Mouse (Mus musculus) liver, adult 2 months (tissue): ENCODE measurements at regions not wholly inside any gene's neighbourhood (a gene's known extent, or its start where the extent isn't known, plus 50 kb on each side); places are given as distances from the start of the nearest gene placed in this dataset.

Experiments
- DNase-seq: peaks from one replicate; pipeline ENCODE4 v3.0.0-alpha.2; 2011; ENCODE audit warnings: low read depth, low spot score; ENCODE audit errors: extremely low read depth
- H3K27ac ChIP-seq: fragments of 200-500 bp; replicated peaks from 2 replicates; pipeline ENCODE4 v1.5.1; 2012; ENCODE audit warnings: low read depth, mild to moderate bottlenecking, control low read depth, inconsistent platforms, low read length; ENCODE audit not compliant: insufficient read depth
- H3K27me3 ChIP-seq: fragments of 200-500 bp; 2 replicates; pipeline ENCODE4 v1.6.1; 2012; ENCODE audit warnings: mild to moderate bottlenecking, moderate library complexity, low read length, inconsistent platforms; ENCODE audit not compliant: control insufficient read depth, insufficient read depth
- H3K36me3 ChIP-seq: fragments of 200-500 bp; 2 replicates; pipeline ENCODE4 v1.6.1; 2012; ENCODE audit warnings: low read length, inconsistent platforms; ENCODE audit not compliant: control insufficient read depth, insufficient read depth
- H3K4me1 ChIP-seq: fragments of 200-500 bp; 2 replicates; pipeline ENCODE4 v1.6.1; 2011; ENCODE audit warnings: low read length; ENCODE audit not compliant: control insufficient read depth, insufficient read depth
- H3K4me3 ChIP-seq: fragments of 200-500 bp; 2 replicates; pipeline ENCODE4 v1.5.1; 2011; ENCODE audit warnings: low read depth, mild to moderate bottlenecking, control low read depth, low read length, moderate library complexity; ENCODE audit not compliant: insufficient read depth
- H3K79me2 ChIP-seq: fragments of 200-500 bp; 2 replicates; pipeline ENCODE4 v1.6.1; 2012; ENCODE audit warnings: inconsistent platforms, mild to moderate bottlenecking, low read length, moderate library complexity; ENCODE audit not compliant: control insufficient read depth, insufficient read depth
- H3K9ac ChIP-seq: fragments of 200-500 bp; 2 replicates; pipeline ENCODE4 v1.6.1; 2012; ENCODE audit warnings: low read depth, mild to moderate bottlenecking, control low read depth, inconsistent platforms, low read length
- CTCF ChIP-seq: fragments of 200-500 bp; IDR thresholded peaks from 2 replicates; pipeline ENCODE4 v1.5.1; 2011; ENCODE audit warnings: low read depth, low read length, control low read depth
- POLR2A ChIP-seq: fragments of 200-500 bp; IDR thresholded peaks from 2 replicates; pipeline ENCODE4 v1.6.1; 2011; ENCODE audit warnings: low read length, control low read depth; ENCODE audit not compliant: insufficient read depth; ENCODE audit errors: extremely low read depth
- WGBS: fragments of 180-500 bp; shearing (Covaris S2); methylation state at CpG from one replicate; pipeline ENCODE4 v1.1.7; 2018; 5-methylcytosine and 5-hydroxymethylcytosine counted together

- 82% methylated on average over 1 of the region's 1 CpGs for WGBS
- Histone ChIP-seq H3K36me3 (no peaks in the 10 kb centered on the region), H3K79me2 (no peaks in the 10 kb centered on the region), H3K9ac (no peak overlapping the region), H3K27me3 (no peaks in the 10 kb centered on the region), H3K27ac (no peak overlapping the region), H3K4me1 (no peaks in the 10 kb centered on the region), H3K4me3 (no peak overlapping the region)
- DNase-seq, result no peak
- no peak for TF ChIP-seq POLR2A
- no peak for TF ChIP-seq CTCF
Observed at GRCm38 (mm10) chr15:24457726-24458125, 955.8 kb downstream of the Basp1 start.

DNA sequence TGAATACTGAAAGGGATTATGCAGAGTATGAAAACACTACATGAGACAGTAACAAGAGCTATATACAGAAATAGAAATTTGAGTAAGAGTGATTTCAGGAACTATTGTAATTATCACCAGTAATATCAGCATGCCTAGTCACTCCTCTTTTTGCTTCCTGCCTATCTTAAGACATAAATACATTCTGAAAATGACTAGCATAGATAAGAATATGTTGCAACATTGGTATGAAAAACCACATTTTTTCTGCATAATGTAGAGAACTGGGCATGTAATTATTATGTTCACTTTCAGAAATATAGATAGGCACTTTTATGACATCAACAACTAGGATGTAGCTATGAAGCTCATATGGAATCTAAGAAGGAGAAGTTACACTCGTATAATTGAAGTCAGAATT lies 980.5 kb downstream of the Basp1 start:
- 60% methylated on average over 1 of the region's 1 CpGs for whole genome bisulfite sequencing
- no peak for TF ChIP-seq CTCF
- TF ChIP-seq POLR2A, result no peak
- no peaks in the 10 kb centered on the region for H3K27me3 ChIP-seq

DNA sequence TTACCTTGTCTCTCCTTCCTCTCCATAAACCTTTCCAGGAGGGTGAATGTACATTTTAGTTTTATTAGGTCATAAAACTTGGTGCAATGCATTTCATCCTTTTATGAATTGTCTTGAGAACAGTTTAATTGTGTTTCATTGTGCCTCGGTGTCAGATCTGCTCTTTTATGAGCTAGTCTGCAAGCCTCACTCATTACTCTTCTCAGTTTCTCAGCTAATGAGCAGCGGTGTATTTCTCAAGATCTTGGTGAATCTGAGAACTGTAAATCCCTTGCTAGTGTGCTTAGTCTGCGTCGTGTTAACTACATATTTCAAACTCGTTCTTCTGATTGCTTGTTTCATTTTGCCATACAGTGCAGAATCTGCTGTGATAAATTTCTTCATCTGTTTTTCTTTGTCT lies 984.4 kb downstream of the Basp1 start:
- no peak for DNase-seq
- H3K36me3 ChIP-seq, result no peaks in the 10 kb centered on the region
- no peaks in the 10 kb centered on the region for H3K79me2 ChIP-seq
- H3K27ac ChIP-seq, result no peak overlapping the region
- H3K9ac ChIP-seq, result no peak overlapping the region
- no peaks in the 10 kb centered on the region for H3K4me1 ChIP-seq
- no peak overlapping the region for H3K4me3 ChIP-seq
- H3K27me3 ChIP-seq, result no peaks in the 10 kb centered on the region
- WGBS, result 74% methylated on average over 5 of the region's 5 CpGs
- TF ChIP-seq CTCF (no peak), POLR2A (no peak)

More for the DNA sequence above, 980.5 kb downstream of the Basp1 start:
- no peak overlapping the region for H3K27ac ChIP-seq
- no peak for DNase-seq
- H3K4me1 ChIP-seq, result no peaks in the 10 kb centered on the region
- H3K9ac ChIP-seq, result no peak overlapping the region
- no peak overlapping the region for H3K4me3 ChIP-seq
- no peaks in the 10 kb centered on the region for H3K79me2 ChIP-seq
- no peaks in the 10 kb centered on the region for H3K36me3 ChIP-seq

DNA sequence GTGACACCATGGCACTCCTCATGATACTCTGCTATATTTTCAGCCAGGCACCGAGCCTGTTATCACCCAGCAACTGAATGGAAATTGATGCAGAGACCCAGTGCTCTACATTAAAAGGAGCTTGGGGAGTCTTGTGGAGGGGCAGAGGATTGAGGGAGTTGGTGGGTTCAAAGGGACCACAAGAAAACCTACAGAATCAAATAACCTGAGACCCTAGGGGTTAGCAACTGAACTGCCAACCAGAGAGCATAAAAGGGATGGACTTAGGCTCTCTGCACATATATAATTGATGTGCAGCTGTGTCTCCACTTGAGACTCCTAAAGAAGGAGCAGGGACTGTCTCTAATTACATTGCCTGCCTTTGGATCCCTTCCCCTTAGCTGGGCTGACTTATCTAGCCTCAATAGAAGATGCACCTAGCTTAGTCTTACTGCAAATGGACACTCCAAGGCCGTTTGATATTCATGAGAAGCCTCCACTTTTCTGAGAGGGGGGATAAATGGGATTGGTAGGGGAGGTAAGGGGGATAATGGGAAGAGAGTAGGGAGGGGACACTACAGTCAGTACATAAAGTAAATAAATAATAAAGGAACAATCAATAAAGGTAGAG lies 991.1 kb downstream of the Basp1 start:
- Histone ChIP-seq H3K36me3 (no peaks in the 10 kb centered on the region), H3K4me1 (no peaks in the 10 kb centered on the region), H3K27ac (no peak overlapping the region), H3K9ac (no peak overlapping the region), H3K27me3 (no peaks in the 10 kb centered on the region), H3K4me3 (no peak overlapping the region), H3K79me2 (no peaks in the 10 kb centered on the region)
- DNase-seq, result no peak
- TF ChIP-seq POLR2A (no peak), CTCF (no peak)
- WGBS, result 41% methylated on average over 2 of the region's 2 CpGs

DNA sequence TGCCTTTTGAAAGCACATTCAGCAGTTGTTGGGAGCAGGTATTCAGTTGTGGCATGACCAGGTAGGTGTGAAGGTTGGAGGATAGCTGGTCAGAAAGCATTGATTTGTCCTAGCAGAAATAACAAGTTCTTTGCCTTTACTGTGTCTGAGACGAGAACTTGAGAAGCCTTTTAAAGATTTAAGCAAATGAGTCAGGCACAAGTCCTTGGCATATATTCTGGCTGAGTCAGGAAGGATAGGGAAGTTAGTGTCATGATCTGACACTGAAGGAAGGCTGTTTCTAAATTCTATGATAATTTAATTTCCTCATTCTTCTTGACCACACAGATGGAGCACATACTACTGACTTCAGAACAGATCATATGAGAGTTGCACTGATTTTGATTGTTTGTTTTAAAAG lies 993.8 kb downstream of the Basp1 start:
- H3K27me3 ChIP-seq, result no peaks in the 10 kb centered on the region
- DNase-seq, result no peak
- no peak overlapping the region for H3K27ac ChIP-seq
- no peaks in the 10 kb centered on the region for H3K4me1 ChIP-seq
- WGBS, result 58% methylated on average over 1 of the region's 1 CpGs
- no peaks in the 10 kb centered on the region for H3K36me3 ChIP-seq
- no peak overlapping the region for H3K9ac ChIP-seq
- no peak overlapping the region for H3K4me3 ChIP-seq
- no peaks in the 10 kb centered on the region for H3K79me2 ChIP-seq
- TF ChIP-seq POLR2A, result no peak
- TF ChIP-seq CTCF, result no peak

DNA sequence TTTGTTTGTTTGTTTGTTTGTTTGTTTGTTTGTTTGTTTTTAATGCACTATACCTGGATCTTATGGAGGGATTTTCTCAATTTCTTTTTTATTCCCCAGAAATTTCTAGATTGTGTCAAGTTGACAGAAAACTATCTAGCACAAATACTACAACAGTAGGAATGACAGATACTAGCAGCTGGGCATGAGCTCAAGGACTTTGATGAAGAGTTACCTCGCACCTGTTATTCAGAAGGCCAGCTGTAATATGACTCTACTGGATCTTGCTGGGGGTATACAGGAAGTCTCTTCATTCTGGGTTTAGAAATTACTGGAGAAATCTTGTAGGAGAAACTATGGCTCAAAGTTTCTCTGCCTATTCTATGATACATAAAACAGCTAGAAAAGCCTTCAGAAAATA lies 994.4 kb downstream of the Basp1 start:
- Histone ChIP-seq H3K9ac (no peak overlapping the region), H3K27me3 (no peaks in the 10 kb centered on the region), H3K4me1 (no peaks in the 10 kb centered on the region), H3K4me3 (no peak overlapping the region), H3K27ac (no peak overlapping the region), H3K79me2 (no peaks in the 10 kb centered on the region), H3K36me3 (no peaks in the 10 kb centered on the region)
- no peak for DNase-seq
- TF ChIP-seq POLR2A, result no peak
- WGBS, result 68% methylated on average over 1 of the region's 1 CpGs
